Mouse (Mus musculus): ENCODE data around the gene Gsc.

Gene Gsc

DNA sequence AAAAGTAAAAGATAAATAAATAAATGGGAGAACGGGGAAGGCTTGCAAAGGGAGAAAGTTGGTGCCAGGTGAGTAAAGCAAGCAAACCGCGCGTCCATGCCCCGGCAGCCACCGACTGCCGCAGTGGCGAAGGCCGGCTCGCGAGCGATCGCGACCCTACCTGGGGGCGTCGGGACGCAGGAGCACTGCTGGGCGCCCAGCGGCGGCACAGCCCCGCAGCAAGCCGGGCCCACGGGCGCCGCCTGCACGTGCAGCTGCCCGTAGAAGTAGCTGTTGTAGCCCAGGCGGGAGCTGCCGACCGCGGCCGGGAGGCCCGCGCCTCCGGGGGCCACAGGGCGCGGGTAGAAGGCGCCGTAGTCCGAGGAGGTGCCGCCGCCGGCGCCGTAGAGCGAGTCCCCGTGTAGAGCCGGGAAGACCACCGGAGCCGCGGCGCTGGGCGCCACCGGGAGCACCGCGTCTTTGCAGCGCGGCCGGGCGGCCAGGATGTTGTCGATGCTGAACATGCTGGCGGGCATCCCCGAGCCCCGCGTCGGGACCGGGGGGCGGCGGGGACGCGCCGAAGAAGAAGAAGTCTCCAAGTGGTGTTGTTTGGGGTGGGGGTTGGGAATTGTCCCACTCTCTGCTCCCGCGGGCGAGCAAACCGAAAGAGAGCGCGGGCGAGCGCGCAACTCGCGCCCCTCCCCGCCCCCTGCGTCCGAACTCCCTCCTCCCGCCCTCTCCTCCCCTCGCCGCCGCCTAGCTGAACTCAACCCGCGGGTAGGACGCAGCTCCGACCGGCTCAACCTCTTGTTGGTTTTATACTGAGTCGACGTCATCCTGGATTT, at the start of gene Gsc:
Gsc (minus strand) TSS at position 730 of the 824 bp plus-strand sequence.
- TF ChIP-seq GATA4 (IDR thresholded peaks at IDR 0.05; ENCODE audit: insufficient replicate concordance, low read length) = no peak

DNA sequence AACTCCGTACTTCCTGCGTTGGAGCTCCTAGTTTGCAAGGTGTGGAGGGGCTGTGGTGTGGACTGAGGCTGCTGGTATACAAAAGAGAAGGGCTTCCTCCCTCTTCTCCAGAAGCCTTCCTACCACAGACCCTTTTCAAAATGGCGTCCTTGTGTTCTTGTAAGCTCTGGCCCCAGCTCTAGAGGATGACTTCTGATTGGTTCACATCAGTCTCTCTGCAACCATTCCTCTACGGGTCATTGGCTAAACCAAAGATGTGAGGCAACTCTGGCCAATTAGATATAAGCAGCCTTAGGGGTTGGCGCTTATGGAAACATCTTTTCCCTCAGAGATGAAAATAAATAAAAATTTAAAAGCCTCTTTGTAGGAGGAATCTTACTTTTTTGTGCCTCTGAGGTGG, 46.6 kb upstream of the Gsc start:
- no peak for TF ChIP-seq GATA4 (IDR thresholded peaks at IDR 0.05; ENCODE audit: insufficient replicate concordance, low read length)

DNA sequence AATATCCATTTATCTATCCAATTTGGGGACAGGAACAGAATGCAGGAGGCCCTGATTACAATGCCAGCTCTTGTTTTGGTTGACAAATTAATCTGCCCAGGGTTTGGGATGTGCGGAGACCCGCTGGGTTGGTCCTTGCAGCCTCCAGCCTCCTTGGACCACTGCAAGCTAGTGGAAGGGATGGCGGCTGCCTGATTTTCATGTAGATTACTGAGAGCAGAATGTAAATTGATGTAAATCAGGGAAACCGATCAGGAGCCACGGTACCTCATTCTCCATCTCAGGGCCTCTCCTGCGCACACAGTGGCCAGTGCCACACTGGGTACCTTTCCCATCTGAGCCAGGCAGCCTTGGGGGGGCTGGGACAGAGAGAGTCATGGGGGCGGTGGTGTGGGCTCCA, 34.8 kb upstream of the Gsc start:
- TF ChIP-seq GATA4 (IDR thresholded peaks at IDR 0.05; ENCODE audit: insufficient replicate concordance, low read length) = no peak

DNA sequence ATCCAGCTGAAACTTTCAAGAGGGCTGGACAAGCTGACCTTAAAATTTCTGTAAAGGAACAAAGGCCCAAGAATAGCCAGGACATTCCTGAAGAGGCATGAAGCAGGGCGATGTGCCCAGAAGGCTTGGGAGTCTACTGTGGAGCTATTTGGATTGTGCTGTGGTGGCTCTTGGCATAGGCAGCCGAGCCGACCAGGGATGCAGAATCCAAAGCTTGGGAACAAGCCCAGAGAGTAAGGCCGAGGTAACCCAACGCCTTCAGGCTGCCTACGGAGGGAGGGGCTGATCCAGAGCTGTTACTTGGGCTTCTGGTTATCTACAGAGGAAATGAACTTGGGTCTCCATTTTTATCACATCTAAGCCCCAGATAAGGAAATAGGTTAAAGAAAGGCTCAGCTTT, 18.9 kb upstream of the Gsc start:
- TF ChIP-seq GATA4 (IDR thresholded peaks at IDR 0.05; ENCODE audit: insufficient replicate concordance, low read length) = no peak

DNA sequence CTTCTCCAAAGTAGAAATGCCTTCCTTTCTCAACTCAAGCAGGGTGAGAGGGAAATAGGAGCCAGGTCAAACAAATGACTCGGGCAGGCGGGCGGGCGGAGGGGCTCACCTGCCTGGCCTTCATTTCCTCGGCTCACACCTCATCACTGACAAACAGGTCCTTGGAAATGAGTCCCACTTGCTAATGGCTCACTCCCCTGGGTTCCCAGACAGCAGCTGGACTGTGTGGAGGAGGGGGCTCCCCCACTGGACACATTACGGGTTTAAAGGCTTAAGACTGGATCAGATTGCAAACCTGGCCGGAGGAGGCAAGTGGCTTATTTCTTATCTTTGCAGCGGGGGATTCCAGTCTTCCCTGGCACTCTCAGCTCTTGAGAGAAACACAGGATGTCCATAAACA, 13.1 kb upstream of the Gsc start:
- TF ChIP-seq GATA4 (IDR thresholded peaks at IDR 0.05; ENCODE audit: insufficient replicate concordance, low read length) = no peak

DNA sequence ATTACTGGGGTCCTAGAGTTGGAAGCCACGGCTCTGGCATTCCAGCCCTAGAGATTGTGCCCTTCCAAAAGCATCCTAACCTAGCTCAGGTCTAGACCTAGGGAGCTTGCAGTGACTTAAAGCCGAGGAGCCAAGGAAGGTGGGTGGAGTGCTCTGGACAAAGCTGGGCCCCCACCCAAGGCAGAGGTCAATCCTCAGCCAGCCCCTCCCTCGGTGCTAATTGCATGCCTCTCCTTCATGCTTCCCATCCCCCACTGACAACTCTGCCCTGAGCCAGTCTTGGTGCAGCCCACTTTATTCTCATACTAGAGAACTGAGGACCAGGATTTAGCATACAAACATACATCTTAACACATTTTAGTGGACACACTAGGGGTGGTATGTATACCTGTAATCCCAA, 12.0 kb upstream of the Gsc start:
- TF ChIP-seq GATA4 (IDR thresholded peaks at IDR 0.05; ENCODE audit: insufficient replicate concordance, low read length) = no peak

DNA sequence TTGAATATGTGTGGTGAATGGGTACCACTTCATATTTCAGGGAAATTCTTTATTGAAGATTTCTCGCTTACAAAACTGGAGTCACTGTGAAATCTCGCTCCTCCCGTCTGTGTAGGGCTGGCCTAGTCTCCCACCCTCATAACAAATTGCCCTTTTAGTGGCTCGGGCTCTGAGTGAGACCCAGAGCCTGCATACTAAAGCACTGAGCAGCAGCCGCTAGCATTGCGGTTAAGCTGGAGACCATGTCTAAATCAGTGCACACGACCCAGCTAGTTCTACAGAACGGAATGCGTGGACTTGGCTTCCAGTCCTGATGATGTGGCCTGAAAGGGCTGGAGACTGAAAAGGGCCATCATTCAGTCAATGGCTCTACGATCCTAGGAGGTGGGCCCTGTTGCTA, 7.9 kb upstream of the Gsc start:
- TF ChIP-seq GATA4 (IDR thresholded peaks at IDR 0.05; ENCODE audit: insufficient replicate concordance, low read length) = no peak

DNA sequence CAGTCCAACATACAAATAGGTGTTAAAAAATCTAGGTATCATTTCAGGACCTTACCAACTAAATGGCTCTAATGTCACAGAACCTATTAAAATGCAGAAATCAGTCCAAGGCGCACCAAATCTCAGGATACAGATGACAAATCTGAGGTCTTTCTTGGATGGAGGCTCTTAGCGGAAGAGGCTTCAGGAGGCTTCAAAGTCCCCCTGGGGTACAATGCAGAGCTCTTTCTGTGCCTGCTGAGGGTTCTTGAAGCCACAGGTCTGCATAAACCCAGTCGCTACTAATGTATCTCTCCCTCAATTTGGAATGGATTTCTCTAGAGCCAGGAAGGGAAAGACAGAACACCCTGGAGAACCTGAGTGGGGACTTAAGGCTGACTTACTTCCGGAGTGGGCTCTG, 5.1 kb upstream of the Gsc start:
- no peak for TF ChIP-seq GATA4 (IDR thresholded peaks at IDR 0.05; ENCODE audit: insufficient replicate concordance, low read length)

DNA sequence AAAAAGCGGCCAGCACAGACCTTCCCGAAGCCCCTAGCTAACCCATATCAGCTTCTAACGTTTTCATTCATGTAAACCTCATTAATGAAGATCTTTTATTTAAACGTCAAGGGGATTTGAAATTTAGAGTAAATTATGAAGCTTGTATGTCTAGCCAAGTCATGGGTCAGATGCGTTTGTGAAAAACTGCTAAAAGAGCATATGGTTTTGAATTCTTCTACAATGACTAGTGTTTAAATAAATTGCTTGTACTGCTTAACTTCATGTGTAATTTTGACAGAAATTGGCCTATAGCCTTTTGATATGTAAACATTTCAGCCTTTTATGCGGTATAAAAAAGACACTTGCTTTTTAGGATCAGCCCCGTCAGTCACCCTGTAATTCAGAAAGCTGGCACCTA, 4.4 kb upstream of the Gsc start:
- no peak for TF ChIP-seq GATA4 (IDR thresholded peaks at IDR 0.05; ENCODE audit: insufficient replicate concordance, low read length)

DNA sequence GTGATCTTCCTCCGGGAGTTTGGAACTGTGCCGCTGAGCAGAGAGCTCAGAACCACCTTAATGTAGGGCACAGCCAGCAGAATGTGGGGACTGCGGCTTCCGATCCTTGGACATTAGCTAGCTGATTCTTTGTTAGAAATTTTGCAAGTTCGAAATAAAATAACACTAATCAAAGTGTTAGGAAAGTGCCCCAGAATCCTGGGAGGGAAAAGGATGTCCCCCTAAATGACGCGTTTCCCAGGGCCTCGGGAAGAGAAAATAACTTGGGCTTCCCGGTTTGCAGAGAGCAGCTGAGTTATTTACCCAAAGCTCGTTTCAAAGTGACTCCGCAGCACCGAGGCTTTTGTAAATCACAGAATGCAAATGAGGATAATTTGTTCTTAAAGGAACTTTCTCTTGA, 3.9 kb upstream of the Gsc start:
- no peak for TF ChIP-seq GATA4 (IDR thresholded peaks at IDR 0.05; ENCODE audit: insufficient replicate concordance, low read length)

DNA sequence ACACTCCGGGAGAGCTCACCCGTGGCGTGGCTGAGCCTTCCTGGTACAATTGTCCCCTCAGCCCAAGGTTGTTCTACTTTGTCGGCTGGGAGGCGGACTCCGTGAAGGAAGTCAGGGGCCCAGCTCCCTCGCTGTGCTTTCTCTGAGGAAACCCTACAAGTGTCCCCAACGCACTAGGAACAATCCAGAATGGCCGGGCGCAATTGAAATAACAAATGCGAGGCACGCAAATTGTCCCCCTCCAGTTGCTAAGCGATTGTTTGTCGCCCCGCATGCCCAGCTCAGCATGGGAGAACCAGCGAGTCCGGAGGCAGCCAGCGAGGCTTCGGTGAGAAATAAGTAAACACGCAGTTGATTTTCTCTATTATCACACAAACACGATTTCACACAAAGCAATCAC, 2.8 kb upstream of the Gsc start:
- TF ChIP-seq GATA4 (IDR thresholded peaks at IDR 0.05; ENCODE audit: insufficient replicate concordance, low read length) = no peak

DNA sequence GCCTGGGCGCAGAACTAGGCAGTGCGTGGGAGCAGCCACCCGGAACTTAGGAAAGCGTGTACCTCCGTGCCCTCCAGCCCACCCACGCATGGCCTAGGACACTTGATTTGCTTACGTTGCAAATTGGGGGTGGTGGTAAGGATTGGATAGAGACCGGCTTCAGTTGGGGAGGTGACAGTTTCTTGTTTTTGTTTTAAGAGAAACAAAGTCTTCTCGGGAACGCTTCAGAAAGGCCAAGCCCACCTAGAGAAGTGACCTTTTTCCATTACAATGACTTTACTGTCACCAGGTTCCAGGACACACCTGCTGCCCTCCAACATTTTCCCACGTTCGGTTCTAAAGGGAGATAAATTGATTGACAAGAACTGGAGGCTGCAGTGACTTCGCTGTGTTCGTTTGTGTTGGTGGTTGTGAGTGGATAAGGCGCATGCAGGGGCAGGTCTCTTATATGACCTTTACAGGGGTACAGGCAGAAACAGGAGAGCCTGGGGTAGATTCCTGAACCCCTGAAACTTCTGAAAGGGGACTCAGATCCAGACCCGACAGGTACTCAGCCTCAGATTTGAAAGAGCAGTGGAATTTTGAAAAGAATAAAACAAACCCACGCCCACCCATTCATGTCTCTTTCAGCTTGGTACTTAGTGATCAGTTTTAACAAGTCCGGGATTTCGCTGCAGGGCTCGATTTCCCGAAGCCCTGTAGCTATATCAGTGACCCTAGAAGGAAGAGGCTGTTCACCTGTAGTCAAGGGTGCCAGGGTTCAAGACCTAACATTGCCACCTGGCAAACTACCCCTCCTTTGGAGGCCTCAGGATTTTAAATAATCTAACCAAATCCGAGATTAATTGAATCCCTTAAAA, 2.0 kb upstream of the Gsc start:
- TF ChIP-seq GATA4 (IDR thresholded peaks at IDR 0.05; ENCODE audit: insufficient replicate concordance, low read length) = no peak

DNA sequence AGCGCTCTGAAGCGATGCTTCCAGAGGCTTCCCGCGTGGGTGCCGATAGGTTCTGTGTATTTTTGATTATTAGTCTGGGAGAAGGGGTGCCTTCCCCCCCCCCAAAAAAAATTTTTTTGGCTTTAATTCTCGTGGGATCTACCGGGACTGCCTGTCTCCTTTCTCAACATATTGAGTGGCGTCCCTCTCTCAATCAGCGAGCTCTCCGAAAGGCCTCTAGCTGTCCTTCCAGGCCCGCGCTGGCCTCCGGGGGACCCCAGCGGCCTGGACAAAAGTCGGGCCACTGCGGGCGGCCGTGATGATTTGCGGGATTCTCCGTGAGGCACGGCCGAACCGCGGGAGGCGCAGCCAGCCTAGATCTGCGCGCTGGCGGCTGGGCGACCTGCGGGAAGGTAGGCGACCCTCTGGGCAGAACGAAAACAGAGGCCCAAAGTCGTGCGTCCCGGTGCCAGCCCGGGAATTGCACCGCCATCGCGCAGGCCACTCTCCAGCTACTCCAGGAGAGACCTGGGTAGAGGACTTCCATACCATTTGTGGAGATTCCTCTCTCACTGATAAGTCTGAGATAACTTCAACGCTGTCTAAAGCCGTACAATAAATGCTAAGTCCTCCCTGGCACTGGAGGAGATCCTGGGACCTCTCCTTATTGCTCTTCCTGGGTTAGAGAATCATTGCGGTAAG, 1.2 kb upstream of the Gsc start:
- no peak for TF ChIP-seq GATA4 (IDR thresholded peaks at IDR 0.05; ENCODE audit: insufficient replicate concordance, low read length)

DNA sequence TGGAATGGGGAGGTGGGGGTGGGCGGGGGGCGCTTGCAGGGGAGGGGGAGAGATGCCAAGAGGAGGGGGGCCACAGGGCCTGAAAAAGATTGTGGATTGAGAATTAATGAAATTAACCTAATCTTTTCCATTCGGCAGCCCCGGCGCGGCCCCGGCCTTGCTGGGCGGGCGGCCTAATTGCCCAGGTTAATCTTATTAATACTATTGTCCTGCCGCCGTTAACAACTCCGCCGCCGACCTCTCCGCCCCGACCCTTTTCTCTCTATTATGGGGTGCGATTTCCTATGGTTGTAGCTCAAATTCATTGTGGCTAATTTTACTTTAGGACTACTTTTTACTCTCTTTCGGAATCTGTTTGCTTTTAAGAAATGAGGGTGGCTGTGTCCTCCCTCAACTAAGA, 362 bp upstream of the Gsc start:
- TF ChIP-seq GATA4 (IDR thresholded peaks at IDR 0.05; ENCODE audit: insufficient replicate concordance, low read length) = no peak

DNA sequence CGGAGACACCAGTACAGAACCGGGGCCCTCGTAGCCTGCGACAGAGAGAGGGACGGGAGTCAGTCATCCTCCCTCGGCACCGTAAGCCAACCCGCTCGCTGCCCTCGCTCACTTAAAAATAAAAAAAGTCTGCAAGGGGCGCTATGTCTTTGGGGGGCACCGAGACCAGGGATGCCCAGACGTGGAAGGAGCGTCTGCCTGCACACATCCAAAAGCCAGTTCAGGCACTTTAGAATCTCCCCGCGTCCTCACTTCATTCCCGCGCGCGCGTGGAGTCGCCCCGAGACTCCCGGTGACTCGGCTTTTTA, 958 bp downstream of the Gsc start:
- TF ChIP-seq GATA4 (IDR thresholded peaks at IDR 0.05; ENCODE audit: insufficient replicate concordance, low read length) = no peak
